Mouse (Mus musculus): ENCODE data around the gene Pds5a. TPM values are rescaled to one million over a fixed set of nuclear protein-coding genes. Genes with fewer than 3 reads are reported as not detected.

Pds5a gene
- polyA plus RNA-seq (2011; ENCODE audit: insufficient read depth, insufficient read length, low read depth, missing spikeins): 318 and 327 TPM in 2 replicates

DNA sequence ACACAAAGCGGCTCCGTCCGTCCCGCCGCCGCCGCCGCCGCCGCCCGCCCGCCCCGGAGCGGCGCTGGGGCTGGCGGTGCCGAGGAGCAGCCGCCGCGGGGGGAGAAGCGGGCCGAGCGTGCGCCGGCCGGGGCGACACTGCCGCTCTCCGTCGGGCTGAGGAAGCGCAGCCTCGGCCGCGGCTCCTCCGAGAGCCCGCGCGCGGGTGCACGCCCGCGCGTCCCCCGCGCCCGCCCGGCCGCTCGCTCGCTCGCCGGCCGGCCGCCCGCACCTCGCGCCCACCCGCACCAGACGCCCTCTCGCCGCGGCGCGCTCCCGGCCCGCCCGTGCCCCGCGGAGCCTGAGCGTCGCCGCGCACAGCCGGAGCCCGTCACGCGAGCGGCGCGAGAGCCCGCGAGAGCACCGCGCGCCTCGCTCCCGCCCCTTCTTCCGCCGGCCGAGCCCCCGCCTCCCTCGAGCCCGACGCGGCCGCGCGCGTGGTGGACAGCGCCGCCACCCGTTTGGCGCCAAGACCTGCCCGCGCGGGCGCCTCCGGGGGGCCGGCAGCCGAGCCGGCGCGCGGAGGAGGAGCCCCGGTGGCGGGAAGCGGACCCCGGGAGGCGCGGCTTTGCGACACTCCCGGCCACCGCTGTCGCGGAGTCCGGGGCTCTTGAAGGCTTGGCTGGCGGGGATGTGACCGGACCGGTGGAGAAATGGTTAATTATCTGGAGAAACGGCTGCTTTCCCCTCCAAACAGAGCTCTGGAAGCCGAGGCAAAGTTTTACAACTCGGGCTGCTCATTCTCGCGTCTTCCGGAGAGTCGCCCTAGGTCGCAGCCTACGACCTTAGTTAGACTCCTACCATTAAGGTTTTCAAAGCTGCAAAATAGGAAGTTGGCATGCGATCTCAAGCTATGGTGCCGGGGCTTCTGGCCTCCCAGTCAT is at the start of gene Pds5a:
Gene Pds5a, minus strand, starts transcription at position 438 of the 923 bp plus-strand sequence.
- peak within 1 kb of the TSS; percentile 92 for H3K4me3 ChIP-seq (ENCODE audit: low read depth, low read length)
- H3K27me3 ChIP-seq (ENCODE audit: control insufficient read depth, insufficient read depth, low read length, poor library complexity, severe bottlenecking): no peaks in the 10 kb centered on the region
- H3K9me3 ChIP-seq (replicated peaks; ENCODE audit: control insufficient read depth, insufficient read depth, low read length, poor library complexity, severe bottlenecking): no peaks in the 10 kb centered on the region
- peaks cover 12% of the 10 kb centered on the region for H3K36me3 ChIP-seq (ENCODE audit: control insufficient read depth, insufficient read depth, low read length, poor library complexity, severe bottlenecking)
- TF ChIP-seq EP300 (IDR thresholded peaks at IDR 0.05; ENCODE audit: insufficient read depth, low read depth, low read length): no peak
- TF ChIP-seq POLR2A (IDR thresholded peaks at IDR 0.05; ENCODE audit: insufficient read depth, low read length): no peak
- peak; percentile 22 for TF ChIP-seq CTCF (IDR thresholded peaks at IDR 0.05; ENCODE audit: low read depth, low read length)
- peak within 1 kb of the TSS; percentile 98 for H3K9ac ChIP-seq (ENCODE audit: low read depth, poor library complexity, severe bottlenecking)
- H3K27ac ChIP-seq (ENCODE audit: insufficient read depth, low read length): peak within 1 kb of the TSS; percentile 96
- H3K4me1 ChIP-seq (ENCODE audit: control insufficient read depth, insufficient read depth, low read length): peaks cover 1% of the 10 kb centered on the region

GRCm38 (mm10) chr5:65746908-65747307 is 48.8 kb upstream of the Pds5a start:
- Histone ChIP-seq H3K4me3 (ENCODE audit: low read depth, low read length) (no peak overlapping the region), H3K36me3 (ENCODE audit: control insufficient read depth, insufficient read depth, low read length, poor library complexity, severe bottlenecking) (no peaks in the 10 kb centered on the region), H3K27ac (ENCODE audit: insufficient read depth, low read length) (no peak overlapping the region), H3K9ac (ENCODE audit: low read depth, poor library complexity, severe bottlenecking) (no peak overlapping the region), H3K4me1 (ENCODE audit: control insufficient read depth, insufficient read depth, low read length) (peaks cover 3% of the 10 kb centered on the region), H3K9me3 (replicated peaks; ENCODE audit: control insufficient read depth, insufficient read depth, low read length, poor library complexity, severe bottlenecking) (no peaks in the 10 kb centered on the region), H3K27me3 (ENCODE audit: control insufficient read depth, insufficient read depth, low read length, poor library complexity, severe bottlenecking) (no peaks in the 10 kb centered on the region)
- no peak for TF ChIP-seq EP300 (IDR thresholded peaks at IDR 0.05; ENCODE audit: insufficient read depth, low read depth, low read length)
- TF ChIP-seq POLR2A (IDR thresholded peaks at IDR 0.05; ENCODE audit: insufficient read depth, low read length): no peak
- TF ChIP-seq CTCF (IDR thresholded peaks at IDR 0.05; ENCODE audit: low read depth, low read length): no peak

GRCm38 (mm10) chr5:65739366-65739765 is 41.3 kb upstream of the Pds5a start:
- no peak overlapping the region for H3K9ac ChIP-seq (ENCODE audit: low read depth, poor library complexity, severe bottlenecking)
- no peaks in the 10 kb centered on the region for H3K27me3 ChIP-seq (ENCODE audit: control insufficient read depth, insufficient read depth, low read length, poor library complexity, severe bottlenecking)
- H3K4me3 ChIP-seq (ENCODE audit: low read depth, low read length): no peak overlapping the region
- no peaks in the 10 kb centered on the region for H3K4me1 ChIP-seq (ENCODE audit: control insufficient read depth, insufficient read depth, low read length)
- TF ChIP-seq CTCF (IDR thresholded peaks at IDR 0.05; ENCODE audit: low read depth, low read length): no peak
- no peak for TF ChIP-seq EP300 (IDR thresholded peaks at IDR 0.05; ENCODE audit: insufficient read depth, low read depth, low read length)
- H3K27ac ChIP-seq (ENCODE audit: insufficient read depth, low read length): no peak overlapping the region
- H3K9me3 ChIP-seq (replicated peaks; ENCODE audit: control insufficient read depth, insufficient read depth, low read length, poor library complexity, severe bottlenecking): no peaks in the 10 kb centered on the region
- no peaks in the 10 kb centered on the region for H3K36me3 ChIP-seq (ENCODE audit: control insufficient read depth, insufficient read depth, low read length, poor library complexity, severe bottlenecking)

- no peak overlapping the region for H3K27ac ChIP-seq (ENCODE audit: insufficient read depth, low read length)
- H3K4me3 ChIP-seq (ENCODE audit: low read depth, low read length): no peak overlapping the region
- H3K27me3 ChIP-seq (ENCODE audit: control insufficient read depth, insufficient read depth, low read length, poor library complexity, severe bottlenecking): no peaks in the 10 kb centered on the region
- TF ChIP-seq EP300 (IDR thresholded peaks at IDR 0.05; ENCODE audit: insufficient read depth, low read depth, low read length) (no peak), POLR2A (IDR thresholded peaks at IDR 0.05; ENCODE audit: insufficient read depth, low read length) (no peak), CTCF (IDR thresholded peaks at IDR 0.05; ENCODE audit: low read depth, low read length) (no peak)
- H3K9ac ChIP-seq (ENCODE audit: low read depth, poor library complexity, severe bottlenecking): no peak overlapping the region
- no peaks in the 10 kb centered on the region for H3K9me3 ChIP-seq (replicated peaks; ENCODE audit: control insufficient read depth, insufficient read depth, low read length, poor library complexity, severe bottlenecking)
- H3K4me1 ChIP-seq (ENCODE audit: control insufficient read depth, insufficient read depth, low read length): no peaks in the 10 kb centered on the region
- no peaks in the 10 kb centered on the region for H3K36me3 ChIP-seq (ENCODE audit: control insufficient read depth, insufficient read depth, low read length, poor library complexity, severe bottlenecking)
These were observed 37.5 kb upstream of the Pds5a start for GRCm38 (mm10) chr5:65735601-65736000.

DNA sequence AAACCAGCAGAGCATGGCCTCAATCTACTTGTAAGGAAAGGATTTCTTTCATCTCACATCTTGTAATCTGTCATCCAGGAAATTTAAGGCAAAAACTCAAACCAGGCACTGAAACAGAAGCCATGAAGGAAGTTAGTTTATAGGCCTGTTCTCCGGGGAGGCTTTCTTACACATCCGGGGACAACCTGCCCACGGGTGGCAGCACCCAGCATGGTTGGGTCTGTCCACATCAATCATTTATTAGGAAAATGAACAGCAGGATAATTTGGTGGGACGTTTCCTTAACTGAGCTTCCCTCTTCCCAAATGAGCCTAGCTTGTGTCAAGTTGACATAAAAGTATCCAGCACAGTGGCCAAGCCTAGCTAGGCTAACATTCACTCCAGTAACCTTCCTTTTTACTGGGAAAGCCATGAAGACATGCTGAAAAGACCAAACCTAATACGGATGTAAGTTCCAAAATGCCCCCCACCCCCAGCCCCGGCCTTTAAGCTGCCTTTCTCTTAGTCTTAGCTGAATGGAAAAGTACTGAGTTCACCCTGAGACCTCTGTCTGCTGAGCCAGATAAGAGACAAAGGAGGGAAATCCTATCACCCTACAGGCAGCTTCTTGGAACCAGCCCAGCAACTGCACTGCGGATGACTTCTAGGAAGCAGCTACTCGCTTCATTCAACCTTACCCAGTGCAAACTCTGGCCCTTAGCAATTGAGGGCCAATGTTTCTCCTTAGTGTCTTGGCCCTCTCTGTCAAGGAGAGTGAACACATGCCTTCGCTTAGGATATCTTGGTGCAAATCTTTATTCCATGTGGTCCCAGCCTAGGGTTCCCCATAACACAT is 33.3 kb upstream of the Pds5a start:
- Histone ChIP-seq H3K27me3 (ENCODE audit: control insufficient read depth, insufficient read depth, low read length, poor library complexity, severe bottlenecking) (no peaks in the 10 kb centered on the region), H3K9ac (ENCODE audit: low read depth, poor library complexity, severe bottlenecking) (0 out of 2 replicates have a peak overlapping the region, but pooled peaks have one; percentile 33), H3K27ac (ENCODE audit: insufficient read depth, low read length) (peak overlapping the region; percentile 83), H3K9me3 (replicated peaks; ENCODE audit: control insufficient read depth, insufficient read depth, low read length, poor library complexity, severe bottlenecking) (no peaks in the 10 kb centered on the region), H3K4me1 (ENCODE audit: control insufficient read depth, insufficient read depth, low read length) (no peaks in the 10 kb centered on the region), H3K36me3 (ENCODE audit: control insufficient read depth, insufficient read depth, low read length, poor library complexity, severe bottlenecking) (no peaks in the 10 kb centered on the region), H3K4me3 (ENCODE audit: low read depth, low read length) (no peak overlapping the region)
- TF ChIP-seq POLR2A (IDR thresholded peaks at IDR 0.05; ENCODE audit: insufficient read depth, low read length) (no peak), EP300 (IDR thresholded peaks at IDR 0.05; ENCODE audit: insufficient read depth, low read depth, low read length) (no peak), CTCF (IDR thresholded peaks at IDR 0.05; ENCODE audit: low read depth, low read length) (no peak)
